Mouse (Mus musculus) brain, embryonic 14.5 days (tissue): ENCODE results near the gene Elovl1. TPM values are rescaled to one million over a fixed set of nuclear protein-coding genes. Genes with fewer than 3 reads are reported as not detected.
A peak's percentile ranks its signal among the peaks of the same experiment; 100 is the strongest.

Source experiments
- DNase-seq: peaks from one replicate; pipeline ENCODE4 v3.0.0-alpha.2; 2011; ENCODE audit warnings: low read depth
- CTCF ChIP-seq: fragments of 200-500 bp; IDR thresholded peaks from 2 replicates; pipeline ENCODE4 v1.5.1; 2012; ENCODE audit warnings: inconsistent platforms, mild to moderate bottlenecking, moderate library complexity, borderline replicate concordance; ENCODE audit not compliant: insufficient read depth, insufficient read length; ENCODE audit errors: extremely low read depth
- POLR2A ChIP-seq: fragments of 200-500 bp; IDR thresholded peaks from 2 replicates; pipeline ENCODE4 v1.6.1; 2012; ENCODE audit warnings: mild to moderate bottlenecking, inconsistent platforms, borderline replicate concordance; ENCODE audit not compliant: poor library complexity, insufficient read depth, insufficient read length, severe bottlenecking; ENCODE audit errors: extremely low read depth
- polyA plus RNA-seq: library from polyadenylated mRNA; depleted of rRNA; stranded (reverse); fragments of >200 nt; gene quantifications from 2 replicates; pipeline ENCODE4 v1.2.3, GENCODE M21; 2012

Gene Elovl1
- polyA plus RNA-seq, 1 experiment = 48.5 TPM

- TF ChIP-seq CTCF (no peak), POLR2A (no peak)
- no peak for DNase-seq
Measured at GRCm38 (mm10) chr4:118429215-118429895, 1.5 kb downstream of the Elovl1 start.

- no peak for DNase-seq
- TF ChIP-seq POLR2A (no peak), CTCF (no peak)
Measured at GRCm38 (mm10) chr4:118432332-118432731, 4.4 kb downstream of the Elovl1 start.

- TF ChIP-seq POLR2A = peak; percentile 14; the same call in 1 of the 2 replicates
- no peak for TF ChIP-seq CTCF
- peak; percentile 99 for DNase-seq
Measured at GRCm38 (mm10) chr4:118436820-118437603, 9.1 kb downstream of the Elovl1 start, which contains the start of gene Cdc20. Gene Cdc20, minus strand, starts transcription at chr4:118437352.

- TF ChIP-seq POLR2A (no peak), CTCF (no peak)
- peak; percentile 57 for DNase-seq
Measured at GRCm38 (mm10) chr4:118437829-118438253, 9.9 kb downstream of the Elovl1 start.

GRCm38 (mm10) chr4:118445088-118445487, 17.2 kb downstream of the Elovl1 start:
- TF ChIP-seq CTCF = no peak
- TF ChIP-seq POLR2A = no peak
- DNase-seq = no peak

- TF ChIP-seq CTCF (peak; percentile 24; the same call in 1 of the 2 replicates), POLR2A (no peak)
- peak; percentile 19 for DNase-seq
Measured at GRCm38 (mm10) chr4:118445781-118446414, 18.0 kb downstream of the Elovl1 start.

GRCm38 (mm10) chr4:118446415-118447153, 18.7 kb downstream of the Elovl1 start:
- no peak for TF ChIP-seq CTCF
- no peak for TF ChIP-seq POLR2A

GRCm38 (mm10) chr4:118457345-118457975, 29.6 kb downstream of the Elovl1 start, which contains the start of gene Mpl:
Gene Mpl, minus strand, starts transcription at chr4:118457513.
- TF ChIP-seq POLR2A (no peak), CTCF (no peak)
- no peak for DNase-seq

More at GRCm38 (mm10) chr4:118446415-118447153, 18.7 kb downstream of the Elovl1 start:
- DNase-seq = peak; percentile 38

GRCm38 (mm10) chr4:118464956-118465355, 37.1 kb downstream of the Elovl1 start:
- DNase-seq = no peak
- TF ChIP-seq CTCF (no peak), POLR2A (no peak)

GRCm38 (mm10) chr4:118465697-118466163, 37.8 kb downstream of the Elovl1 start:
- DNase-seq = no peak
- TF ChIP-seq CTCF = no peak
